Mouse (Mus musculus) C2C12 (cell line): ENCODE data around the gene Six6.

Experiments
- CEBPB ChIP-seq: IDR thresholded peaks from one replicate; pipeline ENCODE4 v1.6.1; 2011; ENCODE audit warnings: low read depth, mild to moderate bottlenecking, control low read depth, moderate library complexity
- CTCF ChIP-seq: IDR thresholded peaks from one replicate; pipeline ENCODE4 v1.5.1; 2011; ENCODE audit not compliant: control insufficient read depth, insufficient read depth, insufficient read length
- USF1 ChIP-seq: IDR thresholded peaks from one replicate; pipeline ENCODE4 v1.6.1; 2011; ENCODE audit warnings: low read depth, mild to moderate bottlenecking, control low read depth, moderate library complexity

GRCm38 (mm10) chr12:72946805-72947204, 7.1 kb downstream of the Six6 start:
- TF ChIP-seq CEBPB (no peak), CTCF (no peak), USF1 (no peak)
